Mouse (Mus musculus) megakaryocyte, adult 5-6 weeks (primary cell): ENCODE measurements around the gene R3hdm2. TPM values are rescaled to one million over a fixed set of nuclear protein-coding genes. Genes with fewer than 3 reads are reported as not detected.

ENCODE experiments used
- ATAC-seq: 2 replicates; pipeline ENCODE4 v1.8.0; 2016; ENCODE audit warnings: mild to moderate bottlenecking, inconsistent platforms; ENCODE audit not compliant: poor library complexity, severe bottlenecking
- total RNA-seq, 2 experiments: library from RNA; stranded (forward) in 1 of 2; stranded (reverse) in 1 of 2; fragments of 153-499, 151-499 nt in 1 of 2; fragments of 221-1000, 200-1000 nt in 1 of 2; gene quantifications; 2 replicates each; pipeline versions ENCODE4 v1.2.3 to v1.2.4; 2015 to 2017

R3hdm2 gene
- total RNA-seq (2015) = 87.2 and 101 TPM in 2 replicates
- total RNA-seq (2017) = 30.6 and 41.3 TPM in 2 replicates

- peak; percentile 98 for ATAC-seq
Measured at GRCm38 (mm10) chr10:127380251-127380691, at the start of gene R3hdm2. TSS of gene R3hdm2 (plus strand) at chr10:127380327.

GRCm38 (mm10) chr10:127332211-127332874 lies 47.8 kb upstream of the R3hdm2 start:
- ATAC-seq = peak; percentile 31; the same call in 1 of the 2 replicates

DNA sequence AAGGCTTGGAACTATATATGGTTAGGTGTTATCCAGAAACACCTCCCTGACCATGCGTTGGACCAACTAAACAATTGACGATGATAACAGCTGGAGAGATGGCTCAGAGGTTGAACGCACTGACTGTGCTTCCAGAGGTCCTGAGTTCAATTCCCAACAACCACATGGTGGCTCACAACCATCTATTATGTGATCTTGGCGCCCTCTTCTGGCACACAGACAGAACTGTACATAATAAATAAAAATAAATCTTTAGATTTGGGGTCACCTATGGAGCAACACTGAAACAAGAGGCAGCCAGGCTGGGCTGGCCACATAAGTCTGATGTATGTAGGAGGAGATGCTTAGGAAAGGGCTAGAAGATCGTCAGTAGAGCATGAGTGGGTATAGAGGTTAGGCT lies 47.0 kb upstream of the R3hdm2 start:
- peak; percentile 58 for ATAC-seq

GRCm38 (mm10) chr10:127335271-127335670 lies 44.9 kb upstream of the R3hdm2 start:
- ATAC-seq = no peak

DNA sequence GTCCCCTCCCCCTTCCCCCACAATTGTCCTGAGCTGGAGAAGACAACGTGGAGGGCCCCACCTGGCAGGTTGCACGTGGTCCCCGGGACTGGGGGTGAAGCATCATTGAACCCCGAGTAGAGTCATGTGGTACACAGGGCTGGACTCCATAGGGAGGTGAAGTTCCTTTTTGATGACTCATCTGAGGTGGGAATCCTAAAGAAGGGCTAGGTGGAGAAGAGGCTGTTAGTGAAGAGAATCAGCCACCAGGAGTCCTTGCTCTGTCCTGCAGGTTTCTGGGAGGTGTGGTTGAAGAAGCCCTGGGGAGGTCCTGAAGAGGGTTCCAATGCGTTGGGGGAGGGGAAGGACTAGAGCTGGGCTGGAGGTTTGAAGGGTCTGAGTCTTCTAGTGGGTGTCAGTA lies 43.2 kb upstream of the R3hdm2 start:
- ATAC-seq = no peak

GRCm38 (mm10) chr10:127337536-127338099 lies 42.5 kb upstream of the R3hdm2 start:
- no peak for ATAC-seq

DNA sequence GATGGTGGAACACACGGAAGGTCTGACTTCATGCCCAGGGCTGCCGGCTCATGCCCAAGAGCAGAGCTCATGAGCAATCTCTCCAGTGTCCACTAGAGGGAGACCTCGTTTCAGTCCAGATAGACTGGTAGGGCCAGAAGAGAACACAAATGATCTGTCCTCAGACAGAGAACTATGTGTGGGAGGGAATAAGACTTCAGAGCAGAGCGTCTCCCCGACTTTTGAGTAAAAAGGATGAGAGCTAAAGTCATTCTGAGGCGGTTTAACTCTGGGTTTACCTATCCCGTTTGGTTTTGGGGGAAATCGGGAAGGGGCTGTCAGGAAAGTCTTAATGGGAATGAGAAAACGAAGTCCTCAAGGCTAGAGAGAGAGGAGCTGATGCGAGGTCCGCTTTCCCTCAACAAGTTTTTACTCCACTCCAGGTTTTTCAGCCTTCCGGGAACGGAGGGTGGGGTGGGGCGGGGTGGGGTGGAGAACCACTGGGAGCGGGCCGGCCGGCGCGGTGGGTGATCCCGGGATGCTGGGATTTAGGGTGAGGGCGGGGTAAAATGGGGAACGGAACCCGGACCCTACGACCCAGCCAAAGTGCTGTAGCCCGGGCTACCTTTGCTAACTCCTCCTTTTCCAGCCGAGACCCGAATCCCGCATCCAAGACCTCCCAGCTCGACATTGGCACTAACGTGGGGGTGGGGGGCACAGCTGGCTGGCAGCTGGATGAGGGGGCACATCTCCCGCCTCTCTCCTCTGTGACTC lies 41.0 kb upstream of the R3hdm2 start:
- peak; percentile 88 for ATAC-seq

- no peak for ATAC-seq
Measured at GRCm38 (mm10) chr10:127339683-127340576, 40.2 kb upstream of the R3hdm2 start.

- ATAC-seq = no peak
Measured at GRCm38 (mm10) chr10:127340577-127341359, 39.4 kb upstream of the R3hdm2 start.

- no peak for ATAC-seq
Measured at GRCm38 (mm10) chr10:127341360-127341690, 38.8 kb upstream of the R3hdm2 start.

GRCm38 (mm10) chr10:127341891-127342639 lies 38.1 kb upstream of the R3hdm2 start, which contains the start of gene Gli1:
TSS of gene Gli1 (minus strand) at chr10:127341974.
- peak; percentile 75 for ATAC-seq

- no peak for ATAC-seq
Measured at GRCm38 (mm10) chr10:127343029-127343428, 37.1 kb upstream of the R3hdm2 start.

GRCm38 (mm10) chr10:127346173-127346572 lies 34.0 kb upstream of the R3hdm2 start:
- ATAC-seq = no peak

DNA sequence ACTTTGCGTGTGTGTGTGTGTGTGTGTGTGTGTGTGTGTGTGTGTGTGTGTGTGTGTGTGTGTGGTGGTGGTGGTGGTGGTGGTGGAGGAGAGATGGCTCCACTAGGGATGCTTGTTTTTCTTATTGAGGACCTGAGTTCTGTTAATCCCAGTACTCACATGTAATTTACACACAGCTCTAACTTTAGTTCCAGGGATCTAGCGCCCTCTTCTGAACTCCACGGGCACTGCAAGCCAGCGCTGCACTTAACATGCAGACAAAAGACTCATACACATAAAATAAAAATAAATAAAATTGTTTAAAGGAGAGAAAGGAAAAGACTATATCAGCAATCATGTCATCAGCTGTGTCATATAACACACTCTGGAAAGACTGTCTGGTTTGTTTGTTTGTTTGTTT lies 31.2 kb upstream of the R3hdm2 start:
- no peak for ATAC-seq

DNA sequence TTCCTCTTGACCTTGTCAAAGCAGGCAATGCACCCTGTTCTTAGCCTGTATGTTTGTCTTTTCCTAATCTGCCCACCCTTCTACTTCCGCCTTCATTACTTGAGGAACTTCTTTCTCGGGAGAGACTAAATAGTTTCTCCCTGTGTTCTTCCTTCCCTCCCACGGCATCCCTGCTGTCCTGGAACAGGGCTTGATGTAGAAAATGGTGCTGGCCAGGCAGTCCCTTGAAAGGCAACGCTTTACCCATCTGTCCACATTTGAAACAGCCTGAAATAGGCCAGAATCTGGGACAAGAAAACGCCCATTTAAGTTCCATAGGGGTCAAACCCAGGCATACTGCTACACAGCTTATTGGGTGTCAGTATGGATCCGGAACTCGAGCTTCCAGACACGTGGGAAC lies 30.3 kb upstream of the R3hdm2 start:
- no peak for ATAC-seq

- peak; percentile 93 for ATAC-seq
Measured at GRCm38 (mm10) chr10:127350594-127351284, 29.4 kb upstream of the R3hdm2 start.

GRCm38 (mm10) chr10:127351285-127351595 lies 28.9 kb upstream of the R3hdm2 start:
- no peak for ATAC-seq

DNA sequence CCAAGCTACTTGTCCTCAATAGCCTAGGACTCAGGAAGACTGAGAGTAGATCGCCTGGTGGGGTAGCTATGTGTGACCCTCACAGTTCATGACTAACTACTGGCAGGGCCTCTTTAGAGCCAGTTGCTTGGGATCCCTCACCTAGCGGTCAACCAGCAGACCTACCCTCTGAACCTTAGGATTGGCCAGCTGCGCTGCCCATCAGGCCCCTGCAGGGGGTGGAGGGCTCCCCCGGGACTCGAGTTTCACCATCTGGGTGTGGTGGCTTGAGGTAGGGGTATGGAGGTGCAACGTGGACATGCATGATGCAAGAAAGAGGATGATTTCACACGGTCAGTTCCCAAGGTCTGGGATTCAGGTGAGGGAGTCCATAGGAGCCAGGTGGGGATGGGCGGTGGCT lies 28.4 kb upstream of the R3hdm2 start:
- ATAC-seq = no peak

GRCm38 (mm10) chr10:127352187-127352586 lies 27.9 kb upstream of the R3hdm2 start:
- ATAC-seq = no peak
